Mouse (Mus musculus): Measurements from ENCODE around the gene Rasip1. TPM values are rescaled to one million over a fixed set of nuclear protein-coding genes. Genes with fewer than 3 reads are reported as not detected.

The Rasip1 gene
- 10 to 100 TPM; 13.9 to 14.5 TPM for total RNA-seq (2021)
- long read RNA-seq, transcript Rasip1-201 (12 exons, 3,202 nt) = major isoform, 8 of 23 reads
- long read RNA-seq, partial matches to known transcripts = 10 of 23 reads
- long read RNA-seq, other reads (novel, unspliced or antisense) = 5 of 23 reads

GRCm38 (mm10) chr7:45627261-45627660, at the start of gene Rasip1:
TSS of gene Rasip1 (plus strand) at chr7:45627488.
- DNase-seq (ENCODE audit: low spot score in 2 of 2) = no peak

GRCm38 (mm10) chr7:45585923-45586322, 41.4 kb upstream of the Rasip1 start:
- no peak for DNase-seq (ENCODE audit: low spot score in 2 of 2)

- no peak for DNase-seq (ENCODE audit: low spot score in 2 of 2)
Observed at GRCm38 (mm10) chr7:45587631-45588592, 39.4 kb upstream of the Rasip1 start.

- peak; percentile 91 to 93 for DNase-seq (ENCODE audit: low spot score in 2 of 2)
Observed at GRCm38 (mm10) chr7:45589173-45589572, 38.1 kb upstream of the Rasip1 start.

GRCm38 (mm10) chr7:45589898-45590297, 37.4 kb upstream of the Rasip1 start:
- DNase-seq (ENCODE audit: low spot score in 2 of 2) = peak in 1 of 2 experiments; percentile 28

GRCm38 (mm10) chr7:45590874-45591273, 36.4 kb upstream of the Rasip1 start:
- DNase-seq (ENCODE audit: low spot score in 2 of 2) = no peak

GRCm38 (mm10) chr7:45591880-45592279, 35.4 kb upstream of the Rasip1 start:
- DNase-seq (ENCODE audit: low spot score in 2 of 2) = no peak

DNA sequence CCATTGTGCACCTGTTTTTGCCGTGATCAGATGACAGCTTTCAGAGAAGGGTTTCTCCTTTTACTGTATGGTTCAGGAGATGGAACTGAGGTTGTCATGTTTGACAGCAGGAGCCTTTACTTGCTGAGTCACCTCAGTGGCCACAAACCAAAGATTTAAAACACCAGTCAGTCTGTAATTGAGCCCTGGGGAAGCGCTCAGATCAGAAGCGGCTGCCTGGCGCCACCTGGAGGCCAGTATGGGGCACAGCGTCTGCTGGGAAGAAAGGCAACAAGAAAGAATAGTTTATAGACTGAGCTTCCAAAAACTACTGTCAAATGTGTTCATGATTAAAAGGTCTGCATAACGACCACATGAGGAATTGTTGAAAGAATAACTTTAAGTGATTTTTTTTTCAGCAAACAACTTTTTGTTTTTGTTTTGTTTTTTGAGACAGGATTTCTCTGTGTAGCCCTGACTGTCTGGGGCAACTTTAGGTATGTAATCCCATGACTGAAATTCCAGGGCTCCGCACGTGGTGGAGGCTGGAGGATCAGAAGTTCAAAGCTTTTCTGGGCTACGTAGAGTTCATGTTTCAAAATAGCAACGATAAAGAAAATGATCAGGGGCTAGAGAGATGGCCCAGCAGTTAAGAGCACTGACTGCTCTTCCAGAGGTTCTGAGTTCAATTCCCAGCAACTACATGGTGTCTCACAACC, 34.0 kb upstream of the Rasip1 start:
- peak; percentile 77 to 81 for DNase-seq (ENCODE audit: low spot score in 2 of 2)

- DNase-seq (ENCODE audit: low spot score in 2 of 2) = no peak
Observed at GRCm38 (mm10) chr7:45595176-45595575, 32.1 kb upstream of the Rasip1 start.

GRCm38 (mm10) chr7:45596107-45596506, 31.2 kb upstream of the Rasip1 start:
- DNase-seq (ENCODE audit: low spot score in 2 of 2) = no peak

- DNase-seq (ENCODE audit: low spot score in 2 of 2) = no peak
Observed at GRCm38 (mm10) chr7:45597013-45597412, 30.3 kb upstream of the Rasip1 start.

DNA sequence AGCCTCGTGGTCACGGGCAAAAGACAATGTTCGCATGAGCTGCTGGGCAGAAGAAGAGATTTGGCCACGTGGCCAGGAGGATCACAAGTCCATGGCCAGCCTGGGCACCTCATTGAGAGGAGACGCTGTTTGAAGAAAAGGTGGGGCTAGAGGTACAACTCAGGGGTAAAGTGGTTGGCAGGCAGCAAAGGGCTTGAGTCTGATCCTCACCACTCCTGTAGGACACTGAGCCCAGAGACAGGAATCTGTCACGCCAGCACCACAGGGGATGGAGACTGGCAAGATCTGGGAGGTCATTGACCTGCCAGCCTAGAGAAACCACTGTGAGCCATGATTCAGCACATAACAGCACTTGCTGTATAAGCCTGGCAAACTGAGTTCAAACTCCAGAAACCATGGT, 29.8 kb upstream of the Rasip1 start:
- DNase-seq (ENCODE audit: low spot score in 2 of 2) = no peak

DNA sequence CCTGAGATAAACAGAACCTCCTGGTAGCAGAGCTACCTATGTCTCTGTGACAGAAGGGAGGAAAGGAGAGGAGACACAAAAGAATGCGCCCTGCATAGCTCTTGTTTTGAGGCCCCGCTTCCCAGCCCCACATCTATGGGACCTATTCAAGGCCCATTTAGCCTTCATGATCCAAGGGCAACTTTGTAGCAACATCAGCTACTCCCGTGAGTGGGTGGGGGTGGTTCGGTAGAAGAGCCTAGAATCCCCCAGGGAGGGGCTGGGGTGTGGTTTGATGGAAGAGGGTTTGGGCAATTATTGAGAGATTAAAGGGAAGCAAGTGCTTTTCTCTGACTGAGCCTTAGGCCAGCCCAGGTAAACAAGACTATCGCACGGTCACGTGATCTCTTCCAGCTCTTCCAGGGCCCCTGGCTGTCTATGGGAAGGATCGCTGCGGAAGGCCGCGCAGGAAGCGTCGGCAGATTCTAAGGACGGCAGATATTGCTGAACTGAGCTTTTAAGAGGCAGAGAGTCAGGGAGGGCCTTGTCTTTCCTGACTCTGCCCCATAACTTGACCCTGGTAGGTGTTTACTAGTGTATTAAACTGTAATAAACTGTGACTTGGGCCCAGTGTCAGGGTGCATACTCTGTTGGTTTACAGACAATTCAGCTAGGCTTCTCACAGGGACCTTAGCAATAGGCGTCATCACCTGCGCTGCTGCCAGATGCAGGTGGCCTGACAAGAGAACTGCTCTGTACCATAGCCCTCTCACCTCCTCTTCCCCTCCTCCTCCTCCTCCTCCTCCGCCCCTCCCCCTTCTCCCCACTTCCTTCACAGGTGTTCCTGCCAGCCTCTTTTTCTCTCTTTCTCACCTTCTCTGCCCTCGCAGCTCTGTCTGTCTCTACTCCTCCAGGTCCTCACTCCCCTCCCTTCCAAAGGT, 28.1 kb upstream of the Rasip1 start:
- no peak for DNase-seq (ENCODE audit: low spot score in 2 of 2)

GRCm38 (mm10) chr7:45605704-45606289, 21.5 kb upstream of the Rasip1 start:
- DNase-seq (ENCODE audit: low spot score in 2 of 2) = no peak

- DNase-seq (ENCODE audit: low spot score in 2 of 2) = no peak
Observed at GRCm38 (mm10) chr7:45609511-45609910, 17.8 kb upstream of the Rasip1 start.

DNA sequence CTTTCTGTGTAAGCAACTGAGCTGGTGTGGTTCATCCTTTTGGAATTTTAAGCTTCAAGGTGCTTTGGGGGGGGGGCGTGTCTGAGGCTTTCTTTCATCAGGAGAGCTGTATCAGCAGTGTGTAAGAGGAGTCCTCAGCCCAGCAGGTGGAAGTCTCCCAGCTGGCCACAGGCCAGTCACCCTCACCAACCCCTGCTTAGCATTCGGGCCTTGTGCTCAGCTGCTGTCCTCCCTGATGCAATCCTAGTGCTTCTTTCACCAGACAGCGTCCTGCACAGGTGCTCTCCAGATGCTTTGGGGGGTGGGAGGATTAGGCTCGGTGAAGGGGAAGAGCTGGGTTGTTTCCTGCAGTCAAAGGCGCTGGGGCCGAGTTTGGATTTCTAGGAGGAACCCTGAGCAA, 11.0 kb upstream of the Rasip1 start:
- DNase-seq (ENCODE audit: low spot score in 2 of 2) = no peak

DNA sequence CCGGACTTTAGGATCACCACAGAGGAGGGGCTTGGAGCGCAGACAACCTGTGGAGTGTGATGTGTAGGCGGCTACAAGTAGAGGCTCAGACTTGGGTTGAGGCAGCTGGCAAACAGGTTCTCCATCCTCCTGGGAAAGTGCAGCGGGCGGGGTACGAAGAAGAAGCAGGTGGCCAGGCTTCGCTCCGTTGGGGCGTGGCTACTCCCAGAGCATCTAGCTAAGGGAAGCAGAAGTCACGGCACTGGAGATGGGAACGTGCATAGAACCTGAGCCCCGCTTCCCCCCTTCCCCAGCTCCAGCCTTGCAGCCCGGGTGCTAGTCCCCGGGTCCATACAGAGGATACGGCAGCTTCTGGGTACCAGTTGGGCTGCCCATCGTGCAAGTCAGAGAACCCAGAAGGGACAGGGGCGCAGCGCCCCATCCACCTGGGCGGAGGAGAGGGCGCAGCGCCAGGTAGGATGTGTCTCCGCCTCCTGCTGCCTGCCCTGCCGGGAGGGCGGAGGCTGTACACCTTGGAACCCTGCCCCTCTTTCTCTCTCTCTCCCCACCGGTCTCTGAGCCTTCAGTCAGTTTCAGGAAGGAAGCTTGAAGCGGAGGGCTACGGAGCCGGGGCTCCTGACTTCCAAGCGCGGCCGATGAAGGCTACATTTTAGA, 10.1 kb upstream of the Rasip1 start, which contains the start of gene Fut1:
TSS of gene Fut1 (plus strand) at position 248 of the 654 bp plus-strand sequence.
- DNase-seq (ENCODE audit: low spot score in 2 of 2) = no peak

DNA sequence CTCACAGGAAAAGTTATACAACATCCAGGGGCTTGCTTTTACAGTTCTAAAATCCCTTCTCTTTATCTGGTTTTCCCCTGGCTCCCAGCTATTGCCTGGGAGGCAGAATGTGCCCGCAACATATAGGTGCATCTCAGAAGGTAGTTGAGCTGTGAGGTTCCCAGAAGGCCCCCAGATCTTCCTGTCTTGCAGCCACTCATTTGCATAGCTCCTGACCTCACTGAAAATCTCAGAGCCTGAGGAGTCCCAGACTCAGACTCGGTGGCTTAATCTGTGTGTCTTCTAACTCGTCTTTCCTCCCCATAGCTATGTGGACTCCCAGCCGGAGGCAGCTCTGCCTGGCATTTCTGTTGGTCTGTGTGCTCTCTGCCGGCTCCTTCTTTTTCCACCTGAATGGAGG, 9.0 kb upstream of the Rasip1 start:
- no peak for DNase-seq (ENCODE audit: low spot score in 2 of 2)

DNA sequence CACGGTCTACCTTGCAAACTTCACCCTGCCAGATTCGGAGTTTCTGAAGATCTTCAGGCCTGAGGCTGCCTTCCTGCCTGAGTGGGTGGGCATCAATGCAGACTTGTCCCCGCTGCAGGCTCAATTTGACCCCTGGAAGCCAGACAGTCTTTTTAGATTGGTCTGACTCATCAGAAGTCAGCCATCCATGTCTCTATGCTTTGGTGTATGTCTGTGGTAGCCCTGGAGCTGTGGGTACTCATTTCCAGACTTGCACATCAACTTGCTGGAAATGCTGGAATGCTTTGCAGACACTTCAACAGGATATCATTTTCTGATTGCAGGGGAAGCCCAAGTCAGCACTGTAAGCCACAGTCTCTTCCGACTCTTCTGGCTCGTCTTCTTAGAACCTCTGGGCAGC, 7.7 kb upstream of the Rasip1 start:
- DNase-seq (ENCODE audit: low spot score in 2 of 2) = no peak

DNA sequence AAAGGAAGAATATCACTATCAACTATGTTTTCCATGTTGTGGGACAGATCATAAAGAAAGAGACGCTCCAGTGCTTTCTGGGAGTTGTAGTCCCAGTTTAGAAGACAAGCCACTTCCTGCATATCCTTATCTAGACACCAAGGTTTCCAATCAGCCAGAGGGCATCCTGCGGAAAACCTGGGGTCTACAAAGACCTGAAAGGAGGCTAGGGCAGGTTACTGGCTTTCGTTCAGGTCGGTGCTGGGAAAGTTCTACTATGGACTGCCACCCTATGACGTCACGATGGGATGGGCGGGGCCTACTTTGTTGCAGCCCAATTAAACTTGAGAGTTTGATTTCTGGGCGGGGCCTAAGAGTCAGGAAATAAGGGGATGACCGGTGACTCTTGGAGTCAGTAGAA, 5.8 kb upstream of the Rasip1 start, which contains the start of gene Izumo1:
TSS of gene Izumo1 (plus strand) at position 369 of the 400 bp plus-strand sequence.
- no peak for DNase-seq (ENCODE audit: low spot score in 2 of 2)
